Comparison of ENCODE assay signal across 17 mouse cellular contexts in genomic region chr13:111531701-111532100, GRCm38 (mm10). TPM values are rescaled to one million over a fixed set of nuclear protein-coding genes. Genes with fewer than 3 reads are reported as not detected.
"Had no signal": no experiment of that assay in that cellular context is flagged by ENCODE, and none has a peak within 500 bp of the region (broad histone marks: within the 10 kb centered on the region; RNA-seq: fewer than 3 reads in every experiment).

No protein-coding gene starts in this region.

- H3K4me3 ChIP-seq: kidney, embryonic 15.5 days; limb, embryonic 12.5 days; liver, embryonic 13.5 days; lung, embryonic 15.5 days; midbrain, embryonic 12.5 days; myocyte; neural tube, embryonic 15.5 days had no signal

- H3K4me2 ChIP-seq: kidney, embryonic 15.5 days; limb, embryonic 12.5 days; liver, embryonic 13.5 days; lung, embryonic 15.5 days; midbrain, embryonic 12.5 days; neural tube, embryonic 15.5 days had no signal

- H3K9me3 ChIP-seq: kidney, embryonic 15.5 days; limb, embryonic 12.5 days; liver, embryonic 13.5 days; lung, embryonic 15.5 days; midbrain, embryonic 12.5 days; neural tube, embryonic 15.5 days had no signal

- H3K4me1 ChIP-seq: kidney, embryonic 15.5 days; limb, embryonic 12.5 days; lung, embryonic 15.5 days; midbrain, embryonic 12.5 days; neural tube, embryonic 15.5 days had no signal

- H3K36me3 ChIP-seq: kidney, embryonic 15.5 days; limb, embryonic 12.5 days; liver, embryonic 13.5 days; lung, embryonic 15.5 days; midbrain, embryonic 12.5 days; neural tube, embryonic 15.5 days had no signal

- H3K9ac ChIP-seq: kidney, embryonic 15.5 days; limb, embryonic 12.5 days; liver, embryonic 13.5 days; lung, embryonic 15.5 days; midbrain, embryonic 12.5 days; neural tube, embryonic 15.5 days had no signal

- DNase-seq: kidney, adult 11 months; layer of hippocampus, adult 9-11 months; layer of hippocampus, postnatal 36 days; liver, embryonic 13.5 days; lung, postnatal 14 days; thymus, postnatal 4 days had no signal

- H3K27me3 ChIP-seq: kidney, embryonic 15.5 days; limb, embryonic 12.5 days; liver, embryonic 13.5 days; lung, embryonic 15.5 days; midbrain, embryonic 12.5 days; neural tube, embryonic 15.5 days had no signal

- H3K27ac ChIP-seq: kidney, embryonic 15.5 days; limb, embryonic 12.5 days; liver, embryonic 13.5 days; lung, embryonic 15.5 days; midbrain, embryonic 12.5 days; neural tube, embryonic 15.5 days; stomach, postnatal 0 days had no signal

RNA-seq across cellular contexts. Expression of gene Gm49496, which starts 18.0 kb away (rescaled TPM):
- total RNA-seq: layer of hippocampus, adult 18-20 months; layer of hippocampus, postnatal 36 days; left cerebral cortex, adult 8-10 months; left cerebral cortex, postnatal 25 days had no signal
- polyA plus RNA-seq: kidney, embryonic 15.5 days; limb, embryonic 12.5 days; liver, embryonic 13.5 days; lung, embryonic 15.5 days; midbrain, embryonic 12.5 days; myocyte; neural tube, embryonic 11.5 days; neural tube, embryonic 15.5 days; stomach, postnatal 0 days had no signal
